Mouse (Mus musculus): ENCODE measurements around the gene Sigirr.

- no peak for TF ChIP-seq CTCF (IDR thresholded peaks at IDR 0.05; ENCODE audit: control insufficient read depth, insufficient read depth, low read length)
- no peak for TF ChIP-seq POLR2A (IDR thresholded peaks at IDR 0.05; ENCODE audit: borderline replicate concordance, control insufficient read depth, low read depth, low read length)
Measured at GRCm38 (mm10) chr7:141052016-141052415, 48.4 kb downstream of the Sigirr start.
